In the genomic region with DNA sequence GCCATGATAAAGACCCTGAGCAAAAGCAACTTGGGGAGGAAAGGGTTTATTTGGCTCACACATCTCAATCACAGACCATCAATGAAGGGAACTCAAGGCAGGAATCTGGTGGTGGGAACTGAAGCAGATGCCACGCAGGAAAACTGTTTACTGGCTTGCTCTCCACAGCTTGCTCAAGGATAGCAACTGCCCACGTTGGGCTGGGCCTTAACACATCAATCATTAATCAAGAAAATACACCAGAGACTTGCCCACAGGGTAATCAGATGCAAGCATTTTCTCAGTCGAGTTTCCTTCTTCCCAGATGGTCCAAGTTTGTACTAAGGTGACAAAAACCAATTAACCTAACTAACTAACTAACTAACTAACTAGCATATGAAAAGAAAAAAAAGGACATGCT, we compare ENCODE assay signal across 23 mouse cellular contexts.
DNase-seq lines count a peak whose midpoint lies in the region; ATAC-seq and TF ChIP-seq lines count a peak whose summit lies in the region.
"Had no signal": no experiment of that assay in that cellular context is flagged by ENCODE, and none has a peak within 500 bp of the region (broad histone marks: within the 10 kb centered on the region; RNA-seq: fewer than 3 reads in every experiment).

No protein-coding gene starts in this region.

- H3K9me3 ChIP-seq in intestine, embryonic 15.5 days: no peaks in the 10 kb centered on the region
- H3K9me3 ChIP-seq in intestine, postnatal 0 days (ENCODE audit: control insufficient read depth): no peaks in the 10 kb centered on the region
- peaks cover 5% of the 10 kb centered on the region; the same call in 1 of the 2 replicates for H3K9me3 ChIP-seq in kidney, embryonic 14.5 days (ENCODE audit: control insufficient read depth, low read length)
- no peaks in the 10 kb centered on the region for H3K9me3 ChIP-seq in liver, embryonic 11.5 days (ENCODE audit: control insufficient read depth, low read length)
- H3K9me3 ChIP-seq: embryonic facial prominence, embryonic 15.5 days; forebrain, embryonic 10.5 days; heart, embryonic 12.5 days; hindbrain, embryonic 10.5 days had no signal

- 16% methylated on average over 3 of the region's 3 CpGs for WGBS in intestine, embryonic 15.5 days
- 24% methylated on average over 3 of the region's 3 CpGs for WGBS in intestine, postnatal 0 days
- WGBS in kidney, embryonic 14.5 days: 25% methylated on average over 3 of the region's 3 CpGs
- 33% methylated on average over 3 of the region's 3 CpGs for WGBS in liver, embryonic 11.5 days

- H3K9ac ChIP-seq in intestine, embryonic 15.5 days: no peak overlapping the region
- no peak overlapping the region for H3K9ac ChIP-seq in intestine, postnatal 0 days (ENCODE audit: low read depth, low read length)
- no peak overlapping the region for H3K9ac ChIP-seq in kidney, embryonic 14.5 days (ENCODE audit: low read depth, low read length)
- H3K9ac ChIP-seq in liver, embryonic 11.5 days (ENCODE audit: low read depth, low read length): no peak overlapping the region
- H3K9ac ChIP-seq: embryonic facial prominence, embryonic 15.5 days; heart, embryonic 12.5 days had no signal

- DNase-seq in kidney, adult 8-10 months: peak; percentile 50 to 59
- DNase-seq in kidney, postnatal 36 days: peak; percentile 34 to 67
- no peak for DNase-seq in ovary, adult 18-20 months (ENCODE audit: low spot score)
- DNase-seq in liver, embryonic 11.5 days (ENCODE audit: low spot score): no peak
- DNase-seq: adrenal gland, postnatal 10 days; B cell, adult 2 months; cerebellum, adult 11 months; cerebellum, adult 8-10 months; cerebellum, postnatal 14 days; embryo, embryonic 11 days; gastrocnemius, adult 2 months; gastrocnemius, postnatal 25 days had no signal

- H3K4me3 ChIP-seq in intestine, embryonic 15.5 days (replicated peaks): no peak overlapping the region
- no peak overlapping the region for H3K4me3 ChIP-seq in intestine, postnatal 0 days (ENCODE audit: low read depth, low read length)
- H3K4me3 ChIP-seq in kidney, embryonic 14.5 days (ENCODE audit: low read length): no peak overlapping the region
- H3K4me3 ChIP-seq in liver, embryonic 11.5 days (ENCODE audit: low read depth, low read length): no peak overlapping the region
- H3K4me3 ChIP-seq: embryonic facial prominence, embryonic 15.5 days; erythroblast, embryonic 14.5 days; forebrain, embryonic 10.5 days; gastrocnemius, adult 2 months; heart, embryonic 12.5 days; hindbrain, embryonic 10.5 days had no signal

- TF ChIP-seq CTCF in intestine, postnatal 0 days (IDR thresholded peaks at IDR 0.05; ENCODE audit: low read depth): no peak

- no peaks in the 10 kb centered on the region for H3K27me3 ChIP-seq in intestine, embryonic 15.5 days (replicated peaks)
- H3K27me3 ChIP-seq in intestine, postnatal 0 days (replicated peaks; ENCODE audit: control insufficient read depth, insufficient read depth, low read length): no peaks in the 10 kb centered on the region
- no peaks in the 10 kb centered on the region for H3K27me3 ChIP-seq in kidney, embryonic 14.5 days (ENCODE audit: control insufficient read depth, insufficient read depth, low read length)
- no peaks in the 10 kb centered on the region for H3K27me3 ChIP-seq in liver, embryonic 11.5 days (replicated peaks; ENCODE audit: control insufficient read depth, insufficient read depth, low read length)
- H3K27me3 ChIP-seq: embryonic facial prominence, embryonic 15.5 days; heart, embryonic 12.5 days had no signal

- no peaks in the 10 kb centered on the region for H3K4me1 ChIP-seq in intestine, embryonic 15.5 days (replicated peaks)
- no peaks in the 10 kb centered on the region for H3K4me1 ChIP-seq in intestine, postnatal 0 days (replicated peaks; ENCODE audit: control insufficient read depth, insufficient read depth, low read length)
- peaks cover 6% of the 10 kb centered on the region; the same call in 1 of the 2 replicates for H3K4me1 ChIP-seq in kidney, embryonic 14.5 days (ENCODE audit: control insufficient read depth, insufficient read depth, low read length)
- H3K4me1 ChIP-seq in liver, embryonic 11.5 days (replicated peaks; ENCODE audit: control insufficient read depth, insufficient read depth, low read length): no peaks in the 10 kb centered on the region
- H3K4me1 ChIP-seq: embryonic facial prominence, embryonic 15.5 days; forebrain, embryonic 10.5 days had no signal

- no peaks in the 10 kb centered on the region for H3K36me3 ChIP-seq in intestine, embryonic 15.5 days
- no peaks in the 10 kb centered on the region for H3K36me3 ChIP-seq in intestine, postnatal 0 days (ENCODE audit: control insufficient read depth, insufficient read depth)
- no peaks in the 10 kb centered on the region for H3K36me3 ChIP-seq in kidney, embryonic 14.5 days (ENCODE audit: control insufficient read depth, insufficient read depth, low read length)
- H3K36me3 ChIP-seq in liver, embryonic 11.5 days (ENCODE audit: control insufficient read depth, insufficient read depth, low read length): no peaks in the 10 kb centered on the region
- H3K36me3 ChIP-seq: embryonic facial prominence, embryonic 15.5 days; G1E; heart, embryonic 12.5 days had no signal

- ATAC-seq in intestine, embryonic 15.5 days: peak; percentile 57; the same call in 1 of the 2 replicates
- no peak for ATAC-seq in intestine, postnatal 0 days
- no peak for ATAC-seq in kidney, embryonic 14.5 days (ENCODE audit: low FRiP score, low TSS enrichment)
- no peak for ATAC-seq in liver, embryonic 11.5 days (replicated peaks; ENCODE audit: low FRiP score)
- ATAC-seq: CD4-positive, CD25-positive, alpha-beta regulatory T cell, adult 4 months; forebrain, embryonic 14.5 days had no signal

- H3K27ac ChIP-seq in intestine, embryonic 15.5 days: no peak overlapping the region
- no peak overlapping the region for H3K27ac ChIP-seq in intestine, postnatal 0 days (ENCODE audit: low read depth, low read length)
- no peak overlapping the region for H3K27ac ChIP-seq in kidney, embryonic 14.5 days (ENCODE audit: low read depth, low read length)
- no peak overlapping the region for H3K27ac ChIP-seq in liver, embryonic 11.5 days (ENCODE audit: low read depth, low read length)
- H3K27ac ChIP-seq: embryonic facial prominence, embryonic 15.5 days; forebrain, embryonic 10.5 days; gastrocnemius, adult 2 months; hindbrain, embryonic 10.5 days had no signal

- H3K4me2 ChIP-seq in intestine, embryonic 15.5 days (replicated peaks): no peak overlapping the region
- no peak overlapping the region for H3K4me2 ChIP-seq in intestine, postnatal 0 days (replicated peaks; ENCODE audit: low read depth)
- H3K4me2 ChIP-seq in kidney, embryonic 14.5 days (replicated peaks; ENCODE audit: low read depth, low read length): no peak overlapping the region
- no peak overlapping the region for H3K4me2 ChIP-seq in liver, embryonic 11.5 days
- H3K4me2 ChIP-seq: embryonic facial prominence, embryonic 15.5 days; heart, embryonic 12.5 days had no signal

Comparison
In these comparisons a context has a peak if more than half of its experiments do, and no peak if none do; other contexts are left out.
1. DNase-seq: peak in kidney, adult 8-10 months (2 of 2) and kidney, postnatal 36 days (2 of 2); none in ovary, adult 18-20 months (single experiment) and liver, embryonic 11.5 days (single experiment).